Mouse (Mus musculus) B cell, adult 67 days (primary cell): ENCODE data around the gene Asb15. TPM values are rescaled to one million over a fixed set of nuclear protein-coding genes. Genes with fewer than 3 reads are reported as not detected.

Experiments
- total RNA-seq, 2 experiments: library from RNA; stranded (reverse); gene quantifications; 4 replicates each; pipeline ENCODE4 v1.2.4; 2023

Asb15 gene
- total RNA-seq, result not detected

GRCm38 (mm10) chr6:24528064-24528243, at the start of gene Asb15:
Asb15 (plus strand) TSS chr6:24528144.

GRCm38 (mm10) chr6:24514552-24515284, 13.2 kb upstream of the Asb15 start, which contains the start of gene Iqub:
Iqub (minus strand) TSS chr6:24515067.

GRCm38 (mm10) chr6:24527155-24528063, 535 bp upstream of the Asb15 start, which contains the start of gene Ndufa5:
Ndufa5 (minus strand) TSS chr6:24528013.

GRCm38 (mm10) chr6:24597500-24597899, 69.6 kb downstream of the Asb15 start, which contains the start of gene Lmod2:
Lmod2 (plus strand) TSS chr6:24597762.

Other genes starting within 250 kb of the Asb15 start
- gene Iqub, start 13.1 kb upstream of the Asb15 start, total RNA-seq, result not detected
- gene Ndufa5, start 131 bp upstream of the Asb15 start, total RNA-seq, result 10 to 100 TPM; 43.4 to 45.5 TPM
- not detected for gene Lmod2, start 69.6 kb downstream of the Asb15 start, total RNA-seq
- 10 to 100 TPM; 47.5 to 57.3 TPM for gene Wasl, start 136.9 kb downstream of the Asb15 start, total RNA-seq
- not detected for gene Hyal6, start 205.1 kb downstream of the Asb15 start, total RNA-seq
- gene Hyal4, start 220.2 kb downstream of the Asb15 start, total RNA-seq, result not detected